Mouse (Mus musculus): ENCODE results near the gene Cflar.

GRCm38 (mm10) chr1:58727019-58727746, 15.9 kb downstream of the Cflar start:
- TF ChIP-seq CTCF (IDR thresholded peaks at IDR 0.05; ENCODE audit: low read depth) (no peak), EP300 (optimal IDR thresholded peaks at IDR 0.05) (no peak)
